Mouse (Mus musculus) neural tube, embryonic 11.5 days (tissue): ENCODE results near the gene Nfkbie. TPM values are rescaled to one million over a fixed set of nuclear protein-coding genes. Genes with fewer than 3 reads are reported as not detected.

Experiments
- ATAC-seq: fragments of 200-750 bp; cut with Nextera tagmentation; 2 replicates; pipeline ENCODE4 v1.8.0; 2017; ENCODE audit warnings: moderate number of reproducible peaks, mild to moderate bottlenecking, moderate TSS enrichment, moderate library complexity; ENCODE audit not compliant: insufficient read depth, low FRiP score, low TSS enrichment
- DNase-seq: peaks from one replicate; pipeline ENCODE4 v3.0.0-alpha.2; 2015; ENCODE audit warnings: low spot score
- H3K27ac ChIP-seq: fragments of 300-500 bp; sonication (generic); 2 replicates; pipeline ENCODE4 v1.5.1; 2014; ENCODE audit warnings: low read depth, mild to moderate bottlenecking, low read length
- H3K27me3 ChIP-seq: fragments of 300-500 bp; sonication (generic); 2 replicates; pipeline ENCODE4 v1.6.1; 2014; ENCODE audit warnings: mild to moderate bottlenecking, low read length, mixed read lengths; ENCODE audit not compliant: control insufficient read depth, insufficient read depth
- H3K36me3 ChIP-seq: fragments of 300-500 bp; sonication (generic); 2 replicates; pipeline ENCODE4 v1.6.1; 2014; ENCODE audit warnings: mild to moderate bottlenecking, low read length, moderate library complexity, mixed read lengths; ENCODE audit not compliant: control insufficient read depth, insufficient read depth
- H3K4me1 ChIP-seq: fragments of 300-500 bp; sonication (generic); 2 replicates; pipeline ENCODE4 v1.6.1; 2014; ENCODE audit warnings: low read length, mixed read lengths; ENCODE audit not compliant: control insufficient read depth, insufficient read depth
- H3K4me2 ChIP-seq: fragments of 300-500 bp; sonication (generic); 2 replicates; pipeline ENCODE4 v1.6.1; 2014; ENCODE audit warnings: low read depth, mild to moderate bottlenecking, moderate library complexity
- H3K4me3 ChIP-seq: fragments of 300-500 bp; sonication (generic); 2 replicates; pipeline ENCODE4 v1.5.1; 2014; ENCODE audit warnings: low read depth, low read length
- H3K9ac ChIP-seq: fragments of 300-500 bp; sonication (generic); 2 replicates; pipeline ENCODE4 v1.6.1; 2014; ENCODE audit warnings: mild to moderate bottlenecking, low read length
- H3K9me3 ChIP-seq: fragments of 300-500 bp; sonication (generic); 2 replicates; pipeline ENCODE4 v1.6.1; 2016; ENCODE audit warnings: low read length; ENCODE audit not compliant: control insufficient read depth
- WGBS: fragments of 180-500 bp; shearing (Covaris S2); extraction: QIAGEN DNeasy Blood & Tissue Kit; methylation state at CpG from one replicate; pipeline ENCODE4 v1.1.7; 2014; 5-methylcytosine and 5-hydroxymethylcytosine counted together
- polyA plus RNA-seq: library from polyadenylated mRNA; unstranded; fragments of >200 nt; fragmentation: Nextera tagmentation; extraction: Ambion mirVana; gene quantifications from 2 replicates; pipeline ENCODE4 v1.2.1, GENCODE M21; 2014

Nfkbie gene
- polyA plus RNA-seq, 1 experiment from 2014 or later: 6.9 TPM

DNA sequence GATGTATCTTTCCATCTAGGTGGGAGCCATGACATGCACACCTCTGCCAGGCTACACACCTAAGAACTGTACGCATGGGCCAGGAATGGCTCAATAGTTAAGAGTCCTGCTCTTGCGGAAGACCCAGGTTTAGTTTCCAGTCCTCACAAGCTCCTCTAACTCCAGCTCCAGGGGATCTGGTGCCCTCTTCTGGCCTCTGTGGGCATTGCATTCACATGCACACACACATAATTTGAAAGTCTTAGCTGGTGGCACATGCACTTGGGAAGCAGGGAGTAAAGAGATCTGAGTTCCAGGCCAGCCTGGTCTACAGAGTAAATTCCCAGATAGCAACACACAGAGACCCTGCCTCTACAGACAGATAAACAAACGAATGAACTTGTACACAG is 30.9 kb downstream of the Nfkbie start:
- no peak overlapping the region for H3K27ac ChIP-seq

DNA sequence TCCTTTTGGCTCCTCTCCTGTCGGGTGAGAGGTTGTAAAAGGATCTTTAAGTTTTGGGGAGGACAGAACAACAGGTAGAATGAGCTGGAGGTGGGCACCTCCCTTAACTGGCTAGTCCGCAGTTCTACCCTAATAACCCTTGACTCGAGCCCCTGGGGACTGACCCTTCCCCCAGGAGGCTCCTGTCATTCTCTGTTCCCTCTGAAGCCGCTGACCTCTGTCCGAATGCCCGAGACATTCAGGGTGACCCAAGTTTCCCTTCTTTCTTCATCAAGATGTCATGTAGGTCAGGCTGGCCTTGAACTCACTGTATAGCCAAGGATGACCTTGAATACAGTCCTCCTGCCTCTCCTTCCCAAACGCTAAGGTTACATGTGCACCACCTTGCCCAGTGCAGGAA is 32.9 kb downstream of the Nfkbie start:
- H3K4me1 ChIP-seq: peaks cover 5% of the 10 kb centered on the region

More for the DNA sequence above, 30.9 kb downstream of the Nfkbie start:
- peaks cover 5% of the 10 kb centered on the region; the same call in 1 of the 2 replicates for H3K4me1 ChIP-seq
- DNase-seq (no peak), ATAC-seq (no peak)
- no peak overlapping the region for H3K4me2 ChIP-seq
- H3K9me3 ChIP-seq: no peaks in the 10 kb centered on the region
- 94% methylated on average over 3 of the region's 3 CpGs for WGBS
- no peaks in the 10 kb centered on the region for H3K27me3 ChIP-seq
- H3K9ac ChIP-seq: no peak overlapping the region
- no peak overlapping the region for H3K4me3 ChIP-seq
- H3K36me3 ChIP-seq: no peaks in the 10 kb centered on the region

DNA sequence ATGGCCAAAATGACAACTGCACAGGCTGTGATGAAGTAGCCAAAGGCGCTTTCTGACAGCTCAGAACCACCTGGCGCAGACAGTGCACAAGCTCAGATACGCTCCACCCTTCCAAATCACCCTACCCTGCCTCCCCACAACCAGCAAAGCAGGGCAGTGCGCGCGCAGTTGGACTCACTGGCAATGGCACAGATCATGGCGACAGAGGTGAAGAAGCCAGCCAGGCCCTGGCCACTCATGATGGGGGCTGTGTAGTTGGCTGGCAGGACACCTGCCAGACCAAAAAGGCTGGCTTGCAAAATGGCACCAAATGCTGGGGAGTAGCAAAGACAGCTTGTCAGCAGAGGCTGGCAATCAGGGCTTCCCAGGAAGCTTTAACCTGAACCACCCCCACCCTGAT is 33.7 kb downstream of the Nfkbie start:
- no peak for ATAC-seq
- Histone ChIP-seq H3K27ac (no peak overlapping the region), H3K36me3 (no peaks in the 10 kb centered on the region), H3K4me2 (no peak overlapping the region), H3K4me1 (peaks cover 5% of the 10 kb centered on the region), H3K9ac (no peak overlapping the region), H3K27me3 (no peaks in the 10 kb centered on the region), H3K9me3 (no peaks in the 10 kb centered on the region), H3K4me3 (no peak overlapping the region)
- no peak for DNase-seq
- 93% methylated on average over 7 of the region's 7 CpGs for WGBS

More for the DNA sequence above, 32.9 kb downstream of the Nfkbie start:
- no peak overlapping the region for H3K4me3 ChIP-seq
- no peak overlapping the region for H3K9ac ChIP-seq
- ATAC-seq (no peak), DNase-seq (no peak)
- H3K4me2 ChIP-seq: no peak overlapping the region
- WGBS: 82% methylated on average over 7 of the region's 7 CpGs
- no peaks in the 10 kb centered on the region for H3K27me3 ChIP-seq
- no peaks in the 10 kb centered on the region for H3K36me3 ChIP-seq
- no peaks in the 10 kb centered on the region for H3K9me3 ChIP-seq
- no peak overlapping the region for H3K27ac ChIP-seq

DNA sequence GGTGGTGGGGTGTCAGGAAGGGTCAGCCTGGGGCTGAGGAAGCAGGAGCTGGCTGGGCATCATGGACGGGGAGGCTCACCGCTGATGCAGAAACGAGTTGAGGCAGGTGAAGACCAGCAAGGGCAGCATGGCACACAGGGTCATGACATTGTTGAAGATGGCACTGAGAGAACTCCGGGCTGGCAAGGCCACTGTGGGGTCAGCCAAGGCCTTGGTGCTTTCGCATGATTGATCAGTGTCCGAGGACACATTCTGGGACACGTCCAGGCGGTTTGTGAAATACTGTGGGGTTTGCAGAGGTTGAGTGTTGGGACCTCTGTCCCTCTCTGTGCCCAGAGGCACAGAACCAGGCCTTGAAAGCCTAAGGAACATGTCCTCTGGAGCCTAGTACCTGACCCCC is 34.3 kb downstream of the Nfkbie start:
- 90% methylated on average over 8 of the region's 8 CpGs for WGBS
- no peak overlapping the region for H3K27ac ChIP-seq
- H3K36me3 ChIP-seq: no peaks in the 10 kb centered on the region
- ATAC-seq (no peak), DNase-seq (no peak)
- H3K9ac ChIP-seq: no peak overlapping the region
- H3K4me3 ChIP-seq: no peak overlapping the region
- no peak overlapping the region for H3K4me2 ChIP-seq
- H3K4me1 ChIP-seq: peaks cover 6% of the 10 kb centered on the region
- H3K9me3 ChIP-seq: no peaks in the 10 kb centered on the region
- no peaks in the 10 kb centered on the region; the same call in 1 of the 2 replicates for H3K27me3 ChIP-seq

DNA sequence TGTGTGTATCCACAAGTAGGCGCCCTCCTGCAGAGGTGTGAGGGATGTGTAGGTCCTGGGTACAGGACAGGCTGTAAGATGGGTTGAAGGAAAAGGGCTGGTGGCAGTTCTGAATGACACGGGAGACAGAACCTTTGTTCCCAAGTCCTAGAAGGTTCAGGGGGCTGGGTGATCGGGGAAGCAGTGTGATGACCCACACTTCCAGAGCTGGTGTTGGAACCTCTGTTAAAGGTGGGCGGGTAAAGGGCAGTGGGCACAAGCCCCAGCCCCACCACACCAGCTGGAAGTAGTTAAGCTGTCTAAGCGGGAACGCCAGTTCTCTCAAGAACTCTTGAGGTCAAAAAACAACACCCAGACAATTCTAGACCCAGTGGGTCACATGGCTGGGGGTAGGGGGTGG is 34.9 kb downstream of the Nfkbie start:
- Histone ChIP-seq H3K27me3 (no peaks in the 10 kb centered on the region; the same call in 1 of the 2 replicates), H3K36me3 (no peaks in the 10 kb centered on the region), H3K9ac (peak overlapping the region; percentile 3; the same call in 1 of the 2 replicates), H3K4me3 (no peak overlapping the region), H3K4me2 (no peak overlapping the region), H3K9me3 (no peaks in the 10 kb centered on the region), H3K4me1 (peaks cover 12% of the 10 kb centered on the region), H3K27ac (no peak overlapping the region)
- ATAC-seq: no peak
- DNase-seq: no peak
- WGBS: 83% methylated on average over 6 of the region's 6 CpGs

DNA sequence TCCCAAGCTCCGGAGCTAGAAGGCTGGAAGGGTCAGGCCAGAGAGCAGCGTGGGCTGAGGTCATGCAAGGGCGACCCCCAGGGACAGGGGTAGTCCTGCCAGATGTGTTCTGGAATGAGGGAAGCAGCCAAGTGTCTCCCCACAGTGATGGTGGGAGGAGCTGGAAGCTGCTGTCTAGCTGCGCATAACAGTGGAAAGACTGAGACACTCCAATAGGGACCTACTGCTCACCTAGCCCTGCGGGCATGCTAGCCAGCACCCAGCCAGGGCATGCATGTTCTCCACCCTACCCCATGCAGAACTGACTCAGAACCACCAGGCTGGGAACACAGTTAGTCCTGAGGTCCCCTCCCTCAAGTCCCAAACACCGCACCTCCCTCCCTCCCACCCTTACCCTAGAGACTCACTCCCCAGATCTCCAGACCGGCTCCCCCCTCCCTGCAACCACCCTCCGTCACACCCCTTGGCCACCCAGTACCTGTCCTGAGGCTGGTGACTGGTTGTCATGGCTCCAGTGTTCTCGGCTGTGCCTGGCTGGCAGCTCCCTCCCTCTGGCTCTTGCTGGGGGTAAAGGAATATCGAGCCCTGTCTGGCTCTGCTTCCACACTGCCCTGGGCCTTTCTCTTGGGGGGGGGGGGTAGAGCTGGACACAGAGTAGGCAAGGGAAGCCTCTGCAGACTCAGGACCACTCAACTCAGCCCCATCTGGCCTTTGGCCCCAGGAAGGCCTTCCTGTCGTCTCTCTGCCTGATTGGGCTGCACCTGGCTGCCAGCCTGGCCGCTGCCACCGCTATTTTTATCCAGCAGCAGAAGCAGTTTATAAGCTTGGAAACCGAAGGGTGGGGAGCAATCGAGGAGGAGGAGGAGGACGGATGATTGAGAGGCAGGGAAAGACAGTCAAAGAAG is 36.5 kb downstream of the Nfkbie start:
- whole genome bisulfite sequencing: 55% methylated on average over 16 of the region's 16 CpGs
- no peak for ATAC-seq
- peaks cover 21% of the 10 kb centered on the region for H3K4me1 ChIP-seq

DNA sequence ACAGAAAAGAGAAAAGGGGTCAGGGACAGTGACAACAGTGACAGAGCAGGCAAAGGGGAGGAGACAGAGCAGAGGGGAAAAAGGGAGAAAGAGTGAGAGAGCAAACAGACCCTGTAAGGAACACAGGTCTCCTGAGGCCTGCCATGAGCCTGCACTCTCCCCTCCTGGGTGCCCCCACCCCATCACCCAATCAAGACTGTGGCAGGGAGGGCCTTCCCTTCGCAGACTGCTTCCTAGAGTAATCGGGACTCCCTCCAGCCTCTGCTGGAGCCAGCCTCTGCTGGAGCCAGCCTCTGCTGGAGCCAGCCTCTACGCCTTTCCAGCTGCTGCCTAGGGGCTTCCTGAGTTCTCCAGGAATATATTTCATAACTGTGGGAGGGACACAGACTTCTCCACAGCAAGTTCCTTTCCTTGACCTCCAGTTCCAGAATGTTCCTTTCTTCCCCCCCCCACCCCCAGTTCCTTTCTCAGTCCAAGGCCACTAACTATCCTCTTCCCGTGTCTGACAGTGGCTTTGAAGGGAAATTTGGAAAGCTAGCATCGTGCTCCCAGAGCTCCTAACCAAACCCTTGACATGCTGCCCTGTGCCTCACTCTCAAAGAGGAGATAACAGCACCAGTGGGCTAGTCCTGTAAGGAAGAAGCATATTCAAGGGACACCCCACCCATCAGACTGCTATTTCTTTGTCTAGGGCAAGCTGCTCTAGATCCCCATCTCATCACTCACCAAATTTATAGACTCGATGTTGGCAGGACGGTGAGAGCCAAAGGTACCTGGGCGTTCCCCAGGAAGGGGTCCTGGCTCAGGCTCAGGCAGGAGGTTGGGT is 37.3 kb downstream of the Nfkbie start:
- Histone ChIP-seq H3K27ac (no peak overlapping the region), H3K4me3 (no peak overlapping the region), H3K9me3 (no peaks in the 10 kb centered on the region), H3K9ac (no peak overlapping the region), H3K36me3 (no peaks in the 10 kb centered on the region), H3K4me1 (peaks cover 21% of the 10 kb centered on the region), H3K27me3 (peaks cover 7% of the 10 kb centered on the region; the same call in 1 of the 2 replicates), H3K4me2 (peak overlapping the region; percentile 17; the same call in 1 of the 2 replicates)
- no peak for ATAC-seq
- DNase-seq: no peak
- 57% methylated on average over 8 of the region's 8 CpGs for WGBS

More for the DNA sequence above, 36.5 kb downstream of the Nfkbie start:
- Histone ChIP-seq H3K9ac (no peak overlapping the region), H3K27me3 (peaks cover 7% of the 10 kb centered on the region; the same call in 1 of the 2 replicates), H3K36me3 (no peaks in the 10 kb centered on the region), H3K4me2 (peak overlapping the region; percentile 17; the same call in 1 of the 2 replicates), H3K9me3 (no peaks in the 10 kb centered on the region), H3K4me3 (no peak overlapping the region), H3K27ac (no peak overlapping the region)
- no peak for DNase-seq

DNA sequence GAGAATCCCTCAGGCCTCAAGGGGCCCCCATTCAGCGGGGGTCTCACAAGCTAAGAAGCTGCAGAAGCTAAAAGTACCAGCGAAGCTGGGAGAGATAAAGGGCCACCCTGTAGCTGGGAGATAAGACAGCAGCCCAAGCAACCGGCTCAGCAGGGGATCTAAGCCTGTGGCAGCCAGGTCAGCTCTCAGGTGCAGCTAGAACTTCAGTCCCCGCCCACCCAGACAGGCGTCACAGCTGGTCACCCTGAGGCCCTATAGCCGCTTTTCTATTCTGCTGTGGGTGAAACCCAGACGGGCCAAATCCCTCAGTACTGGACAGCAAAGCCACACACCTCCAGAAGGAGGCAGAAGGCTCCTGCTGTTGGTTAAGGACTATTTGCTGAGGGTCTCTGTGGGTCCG is 38.0 kb downstream of the Nfkbie start:
- Histone ChIP-seq H3K27ac (no peak overlapping the region), H3K27me3 (peaks cover 7% of the 10 kb centered on the region; the same call in 1 of the 2 replicates), H3K36me3 (no peaks in the 10 kb centered on the region), H3K4me3 (no peak overlapping the region), H3K4me1 (peaks cover 21% of the 10 kb centered on the region), H3K4me2 (no peak overlapping the region), H3K9me3 (no peaks in the 10 kb centered on the region), H3K9ac (no peak overlapping the region)
- DNase-seq (no peak), ATAC-seq (no peak)
- 29% methylated on average over 8 of the region's 8 CpGs for WGBS
